Mouse (Mus musculus): ENCODE data around the gene Bbs9. TPM values are rescaled to one million over a fixed set of nuclear protein-coding genes. Genes with fewer than 3 reads are reported as not detected.

Gene Bbs9
- polyA plus RNA-seq, 1 experiment from 2014 or later, result 15.0 TPM

- WGBS, result 92% methylated on average over 8 of the region's 8 CpGs
- Histone ChIP-seq H3K4me1 (replicated peaks) (peaks cover 8% of the 10 kb centered on the region), H3K9me3 (no peaks in the 10 kb centered on the region), H3K4me3 (no peak overlapping the region), H3K36me3 (no peaks in the 10 kb centered on the region), H3K27ac (no peak overlapping the region), H3K27me3 (ENCODE audit: insufficient read depth, poor library complexity, severe bottlenecking) (no peaks in the 10 kb centered on the region)
- no peak for DNase-seq (ENCODE audit: low spot score)
These were observed 3.4 kb downstream of the Bbs9 start for GRCm38 (mm10) chr9:22478946-22479345.

- Histone ChIP-seq H3K36me3 (no peaks in the 10 kb centered on the region), H3K9me3 (no peaks in the 10 kb centered on the region), H3K27ac (no peak overlapping the region), H3K4me1 (replicated peaks) (no peaks in the 10 kb centered on the region), H3K27me3 (ENCODE audit: insufficient read depth, poor library complexity, severe bottlenecking) (no peaks in the 10 kb centered on the region), H3K4me3 (no peak overlapping the region)
- 90% methylated on average over 8 of the region's 8 CpGs for WGBS
- no peak for DNase-seq (ENCODE audit: low spot score)
These were observed 8.5 kb downstream of the Bbs9 start for GRCm38 (mm10) chr9:22483866-22484561.

GRCm38 (mm10) chr9:22484562-22485308 lies 9.2 kb downstream of the Bbs9 start:
- Histone ChIP-seq H3K4me3 (no peak overlapping the region), H3K27me3 (ENCODE audit: insufficient read depth, poor library complexity, severe bottlenecking) (no peaks in the 10 kb centered on the region), H3K4me1 (replicated peaks) (no peaks in the 10 kb centered on the region), H3K36me3 (no peaks in the 10 kb centered on the region), H3K27ac (no peak overlapping the region), H3K9me3 (no peaks in the 10 kb centered on the region)
- 91% methylated on average over 12 of the region's 12 CpGs for WGBS
- no peak for DNase-seq (ENCODE audit: low spot score)

- Histone ChIP-seq H3K36me3 (no peaks in the 10 kb centered on the region), H3K27ac (no peak overlapping the region), H3K9me3 (no peaks in the 10 kb centered on the region), H3K27me3 (ENCODE audit: insufficient read depth, poor library complexity, severe bottlenecking) (no peaks in the 10 kb centered on the region), H3K4me1 (replicated peaks) (no peaks in the 10 kb centered on the region), H3K4me3 (no peak overlapping the region)
- no peak for DNase-seq (ENCODE audit: low spot score)
- 91% methylated on average over 7 of the region's 7 CpGs for WGBS
These were observed 10.7 kb downstream of the Bbs9 start for GRCm38 (mm10) chr9:22486211-22486610.

- WGBS, result 74% methylated on average over 9 of the region's 9 CpGs
- Histone ChIP-seq H3K4me3 (no peak overlapping the region), H3K9me3 (no peaks in the 10 kb centered on the region), H3K27ac (no peak overlapping the region), H3K36me3 (peaks cover 3% of the 10 kb centered on the region; the same call in 1 of the 2 replicates), H3K4me1 (replicated peaks) (no peaks in the 10 kb centered on the region), H3K27me3 (ENCODE audit: insufficient read depth, poor library complexity, severe bottlenecking) (no peaks in the 10 kb centered on the region)
- DNase-seq (ENCODE audit: low spot score), result no peak
These were observed 13.4 kb downstream of the Bbs9 start for GRCm38 (mm10) chr9:22488963-22489362.

- H3K36me3 ChIP-seq, result peaks cover 7% of the 10 kb centered on the region; the same call in 1 of the 2 replicates
- WGBS, result 86% methylated on average over 9 of the region's 9 CpGs
- H3K4me1 ChIP-seq (replicated peaks), result no peaks in the 10 kb centered on the region
- no peak for DNase-seq (ENCODE audit: low spot score)
- no peaks in the 10 kb centered on the region for H3K27me3 ChIP-seq (ENCODE audit: insufficient read depth, poor library complexity, severe bottlenecking)
- no peak overlapping the region for H3K4me3 ChIP-seq
- no peaks in the 10 kb centered on the region for H3K9me3 ChIP-seq
- no peak overlapping the region for H3K27ac ChIP-seq
These were observed 18.8 kb downstream of the Bbs9 start for GRCm38 (mm10) chr9:22494203-22494807.

- whole genome bisulfite sequencing, result 88% methylated on average over 2 of the region's 2 CpGs
- DNase-seq (ENCODE audit: low spot score), result no peak
- Histone ChIP-seq H3K4me3 (no peak overlapping the region), H3K36me3 (peaks cover 11% of the 10 kb centered on the region), H3K9me3 (no peaks in the 10 kb centered on the region), H3K27ac (no peak overlapping the region), H3K27me3 (ENCODE audit: insufficient read depth, poor library complexity, severe bottlenecking) (no peaks in the 10 kb centered on the region), H3K4me1 (replicated peaks) (no peaks in the 10 kb centered on the region)
These were observed 19.6 kb downstream of the Bbs9 start for GRCm38 (mm10) chr9:22495133-22495532.

- no peak for DNase-seq (ENCODE audit: low spot score)
- H3K9me3 ChIP-seq, result no peaks in the 10 kb centered on the region
- H3K36me3 ChIP-seq, result peaks cover 11% of the 10 kb centered on the region
- H3K4me3 ChIP-seq, result no peak overlapping the region
- H3K27ac ChIP-seq, result no peak overlapping the region
- H3K4me1 ChIP-seq (replicated peaks), result no peaks in the 10 kb centered on the region
- H3K27me3 ChIP-seq (ENCODE audit: insufficient read depth, poor library complexity, severe bottlenecking), result no peaks in the 10 kb centered on the region
- WGBS, result 88% methylated on average over 6 of the region's 6 CpGs
These were observed 21.7 kb downstream of the Bbs9 start for GRCm38 (mm10) chr9:22497021-22497767.

GRCm38 (mm10) chr9:22502972-22503371 lies 27.5 kb downstream of the Bbs9 start:
- Histone ChIP-seq H3K4me1 (replicated peaks) (no peaks in the 10 kb centered on the region), H3K4me3 (no peak overlapping the region), H3K27ac (no peak overlapping the region), H3K36me3 (peaks cover 8% of the 10 kb centered on the region), H3K27me3 (ENCODE audit: insufficient read depth, poor library complexity, severe bottlenecking) (no peaks in the 10 kb centered on the region), H3K9me3 (no peaks in the 10 kb centered on the region)
- WGBS, result 94% methylated on average over 2 of the region's 2 CpGs
- DNase-seq (ENCODE audit: low spot score), result no peak

GRCm38 (mm10) chr9:22503581-22503980 lies 28.1 kb downstream of the Bbs9 start:
- Histone ChIP-seq H3K4me3 (no peak overlapping the region), H3K36me3 (peaks cover 8% of the 10 kb centered on the region), H3K4me1 (replicated peaks) (no peaks in the 10 kb centered on the region), H3K27me3 (ENCODE audit: insufficient read depth, poor library complexity, severe bottlenecking) (no peaks in the 10 kb centered on the region), H3K27ac (no peak overlapping the region), H3K9me3 (no peaks in the 10 kb centered on the region)
- WGBS, result 78% methylated on average over 5 of the region's 5 CpGs
- DNase-seq (ENCODE audit: low spot score), result no peak

- Histone ChIP-seq H3K9me3 (no peaks in the 10 kb centered on the region), H3K4me1 (replicated peaks) (no peaks in the 10 kb centered on the region), H3K4me3 (no peak overlapping the region), H3K36me3 (no peaks in the 10 kb centered on the region), H3K27ac (no peak overlapping the region), H3K27me3 (ENCODE audit: insufficient read depth, poor library complexity, severe bottlenecking) (no peaks in the 10 kb centered on the region)
- no peak for DNase-seq (ENCODE audit: low spot score)
- 72% methylated on average over 2 of the region's 2 CpGs for WGBS
These were observed 30.1 kb downstream of the Bbs9 start for GRCm38 (mm10) chr9:22505574-22505973.

- Histone ChIP-seq H3K9me3 (no peaks in the 10 kb centered on the region), H3K4me3 (no peak overlapping the region), H3K27ac (no peak overlapping the region), H3K4me1 (replicated peaks) (no peaks in the 10 kb centered on the region), H3K36me3 (0 out of 2 replicates have a peak, but pooled peaks cover 4% of the 10 kb centered on the region), H3K27me3 (ENCODE audit: insufficient read depth, poor library complexity, severe bottlenecking) (no peaks in the 10 kb centered on the region)
- DNase-seq (ENCODE audit: low spot score), result no peak
- WGBS, result 93% methylated on average over 4 of the region's 4 CpGs
These were observed 39.6 kb downstream of the Bbs9 start for GRCm38 (mm10) chr9:22515076-22515475.
